In genomic region chr17:49153994-49154393, GRCm38 (mm10) we compare ENCODE assay signal across 20 mouse cellular contexts.
DNase-seq lines count a peak whose midpoint lies in the region; ATAC-seq and TF ChIP-seq lines count a peak whose summit lies in the region.
"Had no signal": no experiment of that assay in that cellular context is flagged by ENCODE, and none has a peak within 500 bp of the region (broad histone marks: within the 10 kb centered on the region; RNA-seq: fewer than 3 reads in every experiment).

No protein-coding gene starts in this region.

- H3K4me2 ChIP-seq in intestine, postnatal 0 days (replicated peaks; ENCODE audit: low read depth), result no peak overlapping the region
- H3K4me2 ChIP-seq: forebrain, embryonic 15.5 days; limb, embryonic 12.5 days; liver, embryonic 13.5 days; neural tube, embryonic 15.5 days; stomach, embryonic 15.5 days had no signal

- ATAC-seq in intestine, postnatal 0 days, result no peak
- ATAC-seq: forebrain, embryonic 15.5 days; lung, postnatal 0 days had no signal

- intact Hi-C loops in gastrocnemius, adult 2 months (cut with DNase I), result no loop called here

- H3K36me3 ChIP-seq in intestine, postnatal 0 days (ENCODE audit: control insufficient read depth, insufficient read depth), result no peaks in the 10 kb centered on the region
- H3K36me3 ChIP-seq: forebrain, embryonic 15.5 days; limb, embryonic 12.5 days; liver, embryonic 13.5 days; neural tube, embryonic 15.5 days; stomach, embryonic 15.5 days had no signal

- no peaks in the 10 kb centered on the region for H3K4me1 ChIP-seq in intestine, postnatal 0 days (replicated peaks; ENCODE audit: control insufficient read depth, insufficient read depth, low read length)
- H3K4me1 ChIP-seq in lung, adult 2 months (ENCODE audit: control insufficient read depth, insufficient read depth, low read length), result no peaks in the 10 kb centered on the region
- H3K4me1 ChIP-seq: limb, embryonic 12.5 days; liver, embryonic 13.5 days; neural tube, embryonic 15.5 days had no signal

- no peak overlapping the region for H3K9ac ChIP-seq in intestine, postnatal 0 days (ENCODE audit: low read depth, low read length)
- H3K9ac ChIP-seq: forebrain, embryonic 15.5 days; limb, embryonic 12.5 days; liver, embryonic 13.5 days; neural tube, embryonic 15.5 days; stomach, embryonic 15.5 days had no signal

- no peaks in the 10 kb centered on the region for H3K9me3 ChIP-seq in intestine, postnatal 0 days (ENCODE audit: control insufficient read depth)
- H3K9me3 ChIP-seq: forebrain, embryonic 15.5 days; limb, embryonic 12.5 days; liver, embryonic 13.5 days; neural tube, embryonic 15.5 days; stomach, embryonic 15.5 days had no signal

- no peak overlapping the region for H3K4me3 ChIP-seq in gastrocnemius, adult 2 months
- no peak overlapping the region for H3K4me3 ChIP-seq in intestine, postnatal 0 days (ENCODE audit: low read depth, low read length)
- H3K4me3 ChIP-seq in lung, adult 2 months (replicated peaks; ENCODE audit: extremely low read depth, low read depth, low read length), result no peak overlapping the region
- H3K4me3 ChIP-seq: erythroblast, embryonic 14.5 days; forebrain, embryonic 15.5 days; limb, embryonic 12.5 days; liver, embryonic 13.5 days; myocyte; neural tube, embryonic 15.5 days; stomach, embryonic 15.5 days had no signal

- TF ChIP-seq POLR2A in lung, adult 2 months (IDR thresholded peaks at IDR 0.05; ENCODE audit: borderline replicate concordance, extremely low read depth, low read depth, low read length), result no peak

- WGBS in intestine, postnatal 0 days, result 72% methylated on average over 9 of the region's 9 CpGs
- 77% methylated on average over 9 of the region's 9 CpGs for WGBS in lung, adult 2 months

- no peak overlapping the region for H3K27ac ChIP-seq in gastrocnemius, adult 2 months
- no peak overlapping the region for H3K27ac ChIP-seq in intestine, postnatal 0 days (ENCODE audit: low read depth, low read length)
- H3K27ac ChIP-seq: forebrain, embryonic 15.5 days; limb, embryonic 12.5 days; liver, embryonic 13.5 days; neural tube, embryonic 15.5 days; stomach, embryonic 15.5 days had no signal

- H3K27me3 ChIP-seq in intestine, postnatal 0 days (replicated peaks; ENCODE audit: control insufficient read depth, insufficient read depth, low read length), result no peaks in the 10 kb centered on the region
- H3K27me3 ChIP-seq: forebrain, embryonic 15.5 days; limb, embryonic 12.5 days; liver, embryonic 13.5 days; neural tube, embryonic 15.5 days; stomach, embryonic 15.5 days had no signal

- DNase-seq in cerebellum, postnatal 14 days, result peak; percentile 40 to 41
- no peak for DNase-seq in cerebellum, adult 11-12 months
- DNase-seq in gastrocnemius, adult 2 months, result peak; percentile 63
- peak; percentile 23 for DNase-seq in gastrocnemius, postnatal 25 days
- DNase-seq in heart, postnatal 4 days, result peak; percentile 58
- DNase-seq in lung, adult 2 months, result no peak
- DNase-seq: kidney, adult 2 months; kidney, postnatal 14 days; liver, embryonic 13.5 days; midbrain, embryonic 14.5 days; spleen, adult 18-20 months; thymus, adult 2 months had no signal

- peak; percentile 17 for TF ChIP-seq CTCF in gastrocnemius, adult 2 months (IDR thresholded peaks at IDR 0.05)
- TF ChIP-seq CTCF in intestine, postnatal 0 days (IDR thresholded peaks at IDR 0.05; ENCODE audit: low read depth), result no peak
- no peak for TF ChIP-seq CTCF in lung, adult 2 months (IDR thresholded peaks at IDR 0.05; ENCODE audit: insufficient read depth, low read length)

Comparison
In these comparisons a context has a peak if more than half of its experiments do, and no peak if none do; other contexts are left out.
1. DNase-seq: peak in cerebellum, postnatal 14 days (2 of 2), gastrocnemius, adult 2 months (single experiment), gastrocnemius, postnatal 25 days (single experiment) and heart, postnatal 4 days (single experiment); none in cerebellum, adult 11-12 months (single experiment) and lung, adult 2 months (single experiment).